Mouse (Mus musculus) small intestine, adult 2 months (tissue): ENCODE measurements around the gene Trpm4. TPM values are rescaled to one million over a fixed set of nuclear protein-coding genes. Genes with fewer than 3 reads are reported as not detected.

Source experiments
- H3K27ac ChIP-seq: fragments of 200-500 bp; 2 replicates; pipeline ENCODE4 v1.5.1; 2012; ENCODE audit warnings: low read depth, low read length, control low read depth, inconsistent platforms; ENCODE audit not compliant: insufficient read depth
- H3K27me3 ChIP-seq: fragments of 200-500 bp; 2 replicates; pipeline ENCODE4 v1.6.1; 2012; ENCODE audit warnings: mild to moderate bottlenecking, moderate library complexity, low read length, inconsistent platforms; ENCODE audit not compliant: control insufficient read depth, insufficient read depth
- H3K36me3 ChIP-seq: fragments of 200-500 bp; 2 replicates; pipeline ENCODE4 v1.6.1; 2012; ENCODE audit warnings: mild to moderate bottlenecking, low read length, control low read depth, inconsistent platforms; ENCODE audit not compliant: control insufficient read depth, insufficient read depth
- H3K4me1 ChIP-seq: fragments of 200-500 bp; 2 replicates; pipeline ENCODE4 v1.6.1; 2012; ENCODE audit warnings: low read length, inconsistent platforms, mixed read lengths; ENCODE audit not compliant: control insufficient read depth, insufficient read depth, insufficient read length
- H3K4me3 ChIP-seq: fragments of 200-500 bp; 2 replicates; pipeline ENCODE4 v1.5.1; 2012; ENCODE audit warnings: low read depth, mild to moderate bottlenecking, control low read depth, inconsistent platforms, low read length, moderate library complexity
- CTCF ChIP-seq: fragments of 200-500 bp; IDR thresholded peaks from 2 replicates; pipeline ENCODE4 v1.5.1; 2012; ENCODE audit warnings: low read depth, mild to moderate bottlenecking, control low read depth, inconsistent platforms, low read length, moderate library complexity, mixed read lengths; ENCODE audit not compliant: insufficient replicate concordance, insufficient read length; ENCODE audit errors: extremely low read depth
- POLR2A ChIP-seq: fragments of 200-500 bp; IDR thresholded peaks from 2 replicates; pipeline ENCODE4 v1.6.1; 2012; ENCODE audit warnings: low read depth, mild to moderate bottlenecking, control low read depth, inconsistent platforms, low read length, moderate library complexity
- WGBS: fragments of 180-500 bp; shearing (Covaris S2); methylation state at CpG from one replicate; pipeline ENCODE4 v1.1.7; 2018; 5-methylcytosine and 5-hydroxymethylcytosine counted together
- polyA plus RNA-seq: library from polyadenylated mRNA; depleted of rRNA; stranded (reverse); fragments of >200 nt; gene quantifications from 2 replicates; pipeline ENCODE4 v1.2.3, GENCODE M21; 2012

Gene Trpm4
- polyA plus RNA-seq, 1 experiment = 257 TPM

DNA sequence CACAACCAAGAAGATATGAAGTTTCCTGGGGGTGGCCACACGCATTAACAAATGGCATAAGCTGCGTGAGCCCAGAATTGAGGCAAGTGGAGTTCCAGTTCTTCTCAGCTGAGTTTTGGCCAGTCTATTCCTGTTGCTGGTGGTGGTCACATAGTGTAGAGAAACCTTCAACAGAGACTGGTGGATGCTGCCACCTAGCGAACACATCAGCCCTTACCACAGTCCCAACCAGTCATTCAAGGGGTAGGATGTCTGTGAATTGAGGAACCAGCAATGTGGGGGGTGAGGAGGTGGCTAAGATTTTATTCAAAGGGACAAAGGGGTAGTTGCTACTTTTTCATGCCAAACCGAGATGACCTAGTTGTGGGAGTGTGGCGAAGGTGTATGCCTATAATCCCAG is 33.8 kb downstream of the Trpm4 start:
- WGBS = 12% methylated on average over 5 of the region's 5 CpGs
- no peak overlapping the region for H3K27ac ChIP-seq
- no peaks in the 10 kb centered on the region for H3K4me1 ChIP-seq
- TF ChIP-seq POLR2A (no peak), CTCF (peak; percentile 59; the same call in 1 of the 2 replicates)
- H3K27me3 ChIP-seq = no peaks in the 10 kb centered on the region
- H3K36me3 ChIP-seq = peaks cover 22% of the 10 kb centered on the region
- no peak overlapping the region for H3K4me3 ChIP-seq

DNA sequence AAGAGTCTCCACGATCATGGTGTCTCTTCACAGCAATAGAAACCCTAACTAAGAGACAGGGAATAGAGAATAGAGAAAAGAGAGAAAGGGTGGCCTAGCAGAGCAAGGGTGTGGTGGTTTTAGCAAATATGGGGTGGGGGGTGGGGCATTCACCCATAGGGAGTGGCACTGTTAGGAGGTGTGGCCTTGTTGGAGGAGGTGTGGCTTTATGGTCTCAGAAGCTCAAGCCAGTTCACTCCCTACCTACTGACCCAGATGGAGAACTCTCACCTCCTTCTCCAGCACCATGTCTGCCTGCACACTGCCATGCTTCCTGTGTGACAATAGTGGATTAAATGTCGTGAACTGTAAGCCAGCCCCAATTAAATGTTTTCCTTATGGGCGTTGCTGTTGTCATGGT is 36.0 kb downstream of the Trpm4 start:
- TF ChIP-seq POLR2A (no peak), CTCF (no peak)
- Histone ChIP-seq H3K4me1 (no peaks in the 10 kb centered on the region), H3K27me3 (no peaks in the 10 kb centered on the region), H3K27ac (no peak overlapping the region), H3K4me3 (no peak overlapping the region), H3K36me3 (peaks cover under 1% of the 10 kb centered on the region; the same call in 1 of the 2 replicates)
- WGBS = 52% methylated on average over 3 of the region's 3 CpGs

DNA sequence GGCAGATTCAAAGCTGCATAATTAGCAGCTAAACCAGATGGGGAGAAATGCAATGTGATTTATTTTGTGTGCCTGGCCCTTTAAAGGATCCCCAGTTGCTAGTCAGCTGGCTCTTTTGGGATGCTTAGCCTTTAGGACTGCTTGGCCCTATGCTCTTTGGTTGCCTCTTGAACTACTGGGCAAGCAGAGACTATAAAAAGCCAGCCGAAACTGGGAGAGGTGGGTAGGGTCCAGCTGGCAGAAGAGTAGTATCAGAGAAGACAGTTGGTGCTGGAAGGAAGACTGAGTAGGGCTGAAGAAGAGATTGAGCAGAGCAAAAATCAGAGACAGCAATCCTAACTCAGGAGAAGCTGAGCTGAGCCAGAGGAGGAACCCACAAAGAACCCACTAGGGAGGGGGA is 37.0 kb downstream of the Trpm4 start:
- Histone ChIP-seq H3K27me3 (0 out of 2 replicates have a peak, but pooled peaks cover 3% of the 10 kb centered on the region), H3K4me1 (no peaks in the 10 kb centered on the region), H3K4me3 (no peak overlapping the region), H3K27ac (no peak overlapping the region), H3K36me3 (no peaks in the 10 kb centered on the region)
- no peak for TF ChIP-seq POLR2A
- TF ChIP-seq CTCF = no peak
- WGBS = 82% methylated on average over 1 of the region's 1 CpGs

DNA sequence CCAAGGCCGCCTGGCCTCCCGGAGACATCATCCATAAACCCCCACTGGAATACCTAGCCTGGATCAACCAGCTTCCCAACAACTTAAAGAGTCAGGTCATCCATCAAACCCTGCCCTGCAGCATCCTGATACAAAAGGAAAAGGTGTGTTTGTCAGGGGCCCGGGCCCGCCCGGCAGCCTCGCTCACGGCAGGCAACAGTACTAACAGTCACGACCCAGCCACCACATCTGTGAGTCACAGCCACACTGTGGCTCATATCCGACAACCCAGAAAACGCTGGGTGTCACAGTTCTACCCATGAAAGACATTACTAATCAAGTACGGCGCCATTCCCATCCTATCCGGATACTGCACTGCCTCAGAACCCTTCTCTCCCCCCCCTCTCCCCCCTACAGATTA is 47.1 kb downstream of the Trpm4 start:
- Histone ChIP-seq H3K4me3 (no peak overlapping the region), H3K27me3 (no peaks in the 10 kb centered on the region), H3K27ac (no peak overlapping the region), H3K4me1 (no peaks in the 10 kb centered on the region), H3K36me3 (no peaks in the 10 kb centered on the region)
- TF ChIP-seq CTCF (no peak), POLR2A (no peak)
- WGBS = 70% methylated on average over 13 of the region's 13 CpGs

DNA sequence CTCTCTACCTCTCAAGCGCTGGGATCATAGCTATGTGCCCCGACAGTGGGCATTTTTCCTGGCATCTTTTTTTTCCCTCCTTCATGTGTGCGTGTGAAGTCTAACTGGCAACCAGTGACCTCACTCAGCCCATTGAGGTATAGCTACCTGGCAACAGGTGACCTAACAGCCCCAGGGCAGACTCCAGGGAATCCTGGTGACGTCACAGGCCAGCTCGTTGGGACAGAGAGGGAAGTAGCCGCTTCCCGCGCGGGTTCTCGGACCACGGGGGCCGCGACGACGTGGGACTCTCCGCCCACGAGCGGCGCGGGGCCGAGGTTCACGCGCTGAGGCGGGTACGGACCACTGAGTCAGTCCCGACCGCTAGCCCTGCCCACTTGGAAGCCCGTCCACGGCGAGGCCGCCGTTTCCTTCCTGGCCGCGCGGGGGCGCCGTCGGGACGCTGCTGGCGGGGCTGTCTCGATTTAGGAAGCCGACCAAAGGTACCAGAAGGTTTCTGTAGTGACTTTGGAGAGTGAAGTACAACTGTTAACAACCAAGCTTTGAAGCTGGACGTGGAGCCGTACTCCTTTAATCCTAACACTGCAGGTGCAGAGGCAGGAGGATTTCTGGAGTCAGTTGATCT is 56.3 kb downstream of the Trpm4 start, which contains the start of gene Slc6a21:
Gene Slc6a21, plus strand, starts transcription at position 378 of the 625 bp plus-strand sequence.
- peak within 1 kb of the TSS; percentile 88 for H3K4me3 ChIP-seq
- H3K36me3 ChIP-seq = no peaks in the 10 kb centered on the region
- H3K27ac ChIP-seq = no peak within 1 kb of the TSS
- WGBS = 4% methylated on average over 44 of the region's 44 CpGs
- no peaks in the 10 kb centered on the region for H3K27me3 ChIP-seq
- peaks cover 2% of the 10 kb centered on the region; the same call in 1 of the 2 replicates for H3K4me1 ChIP-seq
- peak; percentile 83 for TF ChIP-seq CTCF
- TF ChIP-seq POLR2A = no peak

DNA sequence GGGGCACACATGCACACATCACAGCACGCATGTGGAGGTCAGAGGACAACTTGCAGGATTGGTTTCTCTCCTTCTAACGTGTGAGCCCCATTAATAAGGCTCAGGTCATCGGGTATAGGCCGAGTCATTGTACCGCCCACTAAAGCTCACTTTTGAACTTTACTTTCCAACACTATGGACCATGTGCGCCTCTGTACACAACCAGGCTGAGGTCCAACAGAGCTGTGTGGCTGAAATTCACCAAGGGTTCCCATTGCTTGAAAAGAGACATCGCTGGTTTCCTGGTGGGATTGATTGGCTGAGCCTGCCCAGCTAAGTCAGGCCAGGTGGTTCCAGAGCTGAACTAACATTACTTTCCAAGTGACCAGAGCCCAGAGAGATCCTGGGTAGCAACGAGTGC is 59.9 kb downstream of the Trpm4 start:
- no peaks in the 10 kb centered on the region for H3K27me3 ChIP-seq
- TF ChIP-seq POLR2A = no peak
- peaks cover 2% of the 10 kb centered on the region; the same call in 1 of the 2 replicates for H3K4me1 ChIP-seq
- no peaks in the 10 kb centered on the region for H3K36me3 ChIP-seq
- 79% methylated on average over 8 of the region's 8 CpGs for WGBS
- H3K27ac ChIP-seq = no peak overlapping the region
- no peak overlapping the region for H3K4me3 ChIP-seq

DNA sequence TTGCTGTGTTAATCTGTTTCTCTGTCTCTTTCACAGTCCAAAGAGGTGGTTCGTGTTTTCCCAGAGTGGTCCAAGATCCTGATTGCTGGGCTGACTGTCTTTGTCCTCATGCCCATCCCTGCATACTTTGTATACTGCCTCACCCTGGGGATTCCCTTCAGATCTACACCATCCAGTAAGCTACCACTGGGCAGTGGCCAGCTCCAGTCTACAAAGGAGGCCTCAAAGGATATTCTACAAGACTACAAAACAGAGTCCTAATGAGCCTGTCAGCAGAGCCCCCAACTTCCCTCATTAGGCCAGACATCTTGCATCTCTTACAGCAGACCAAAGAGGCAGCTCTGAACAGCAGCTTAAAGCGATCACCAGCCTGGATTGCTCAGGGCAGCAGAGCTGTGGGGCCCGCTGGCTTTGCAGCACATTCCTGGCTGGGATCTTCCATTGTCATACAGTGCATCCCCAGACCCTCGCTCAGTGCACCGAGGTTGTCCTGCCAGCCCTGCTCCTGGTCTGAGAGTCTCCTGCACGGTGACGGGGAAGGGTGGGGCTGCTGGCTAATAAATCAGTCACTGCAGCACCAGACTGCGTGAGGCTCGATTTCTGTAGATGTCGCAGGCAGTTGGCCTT is 60.7 kb downstream of the Trpm4 start:
- TF ChIP-seq CTCF = no peak
- Histone ChIP-seq H3K36me3 (no peaks in the 10 kb centered on the region), H3K4me3 (no peak overlapping the region), H3K27ac (no peak overlapping the region), H3K4me1 (peaks cover 2% of the 10 kb centered on the region; the same call in 1 of the 2 replicates), H3K27me3 (no peaks in the 10 kb centered on the region)
- 58% methylated on average over 10 of the region's 10 CpGs for WGBS
